Mouse (Mus musculus): Measurements from ENCODE around the gene Ctbp2. TPM values are rescaled to one million over a fixed set of nuclear protein-coding genes. Genes with fewer than 3 reads are reported as not detected.
A peak's percentile ranks its signal among the peaks of the same experiment; 100 is the strongest.

The Ctbp2 gene
- polyA plus RNA-seq (2014; fragmentation: Nextera tagmentation; extraction: Ambion mirVana) = 68.7 and 72.6 TPM in 2 replicates

DNA sequence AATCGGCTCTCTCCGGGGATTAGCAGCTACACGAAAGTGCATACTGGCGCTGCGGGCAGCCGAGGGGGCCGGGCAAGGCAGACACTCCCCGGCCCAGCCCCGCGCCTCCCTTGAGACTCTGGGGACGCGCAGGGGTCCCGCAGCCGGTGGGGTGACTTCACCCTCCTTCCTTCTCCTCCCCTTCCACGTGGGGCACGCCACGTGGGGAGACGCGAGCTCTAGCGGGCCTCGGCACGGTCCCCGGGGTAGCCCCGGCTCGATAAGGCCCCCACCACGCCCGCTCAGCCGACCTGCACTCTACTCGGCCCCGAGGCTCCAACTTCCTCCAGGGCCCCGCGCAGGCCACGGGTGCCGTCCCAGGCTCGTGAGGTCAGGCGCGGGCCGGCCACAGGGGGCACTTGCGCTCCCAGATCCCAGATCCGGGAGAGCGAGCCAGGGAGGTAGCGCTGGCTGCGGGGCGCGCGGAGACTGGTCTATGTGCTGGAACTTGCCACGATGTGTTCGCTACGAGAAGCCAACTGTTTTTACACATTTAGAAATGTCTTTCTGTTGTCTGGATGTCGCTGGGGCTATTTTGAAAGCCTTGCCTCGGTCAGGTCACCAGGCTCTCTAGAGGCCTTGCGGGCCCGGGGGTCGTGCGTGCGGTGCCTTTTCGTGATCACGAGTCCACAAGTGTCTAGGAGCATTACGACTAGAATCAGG lies at the start of gene Ctbp2:
Gene Ctbp2 (minus strand): TSS at position 356 of the 702 bp plus-strand sequence.
- peak within 1 kb of the TSS; percentile 94 for H3K4me3 ChIP-seq (replicated peaks; ENCODE audit: low read length)
- H3K27ac ChIP-seq = peak within 1 kb of the TSS; percentile 97
- WGBS = under 1% methylated on average over 54 of the region's 59 CpGs
- H3K4me2 ChIP-seq (replicated peaks) = peak within 1 kb of the TSS; percentile 100
- peaks cover 11% of the 10 kb centered on the region; the same call in 1 of the 2 replicates for H3K27me3 ChIP-seq (ENCODE audit: control insufficient read depth, insufficient read depth, low read length)
- no peaks in the 10 kb centered on the region for H3K9me3 ChIP-seq (ENCODE audit: control insufficient read depth, low read length)
- peak within 1 kb of the TSS; percentile 97 for H3K9ac ChIP-seq
- peaks cover 21% of the 10 kb centered on the region for H3K4me1 ChIP-seq (replicated peaks; ENCODE audit: control insufficient read depth, insufficient read depth, low read length)
- ATAC-seq (ENCODE audit: low FRiP score) (peak; percentile 58), DNase-seq (ENCODE audit: low spot score) (peak; percentile 55)
- H3K36me3 ChIP-seq (replicated peaks; ENCODE audit: control insufficient read depth, insufficient read depth) = no peaks in the 10 kb centered on the region

DNA sequence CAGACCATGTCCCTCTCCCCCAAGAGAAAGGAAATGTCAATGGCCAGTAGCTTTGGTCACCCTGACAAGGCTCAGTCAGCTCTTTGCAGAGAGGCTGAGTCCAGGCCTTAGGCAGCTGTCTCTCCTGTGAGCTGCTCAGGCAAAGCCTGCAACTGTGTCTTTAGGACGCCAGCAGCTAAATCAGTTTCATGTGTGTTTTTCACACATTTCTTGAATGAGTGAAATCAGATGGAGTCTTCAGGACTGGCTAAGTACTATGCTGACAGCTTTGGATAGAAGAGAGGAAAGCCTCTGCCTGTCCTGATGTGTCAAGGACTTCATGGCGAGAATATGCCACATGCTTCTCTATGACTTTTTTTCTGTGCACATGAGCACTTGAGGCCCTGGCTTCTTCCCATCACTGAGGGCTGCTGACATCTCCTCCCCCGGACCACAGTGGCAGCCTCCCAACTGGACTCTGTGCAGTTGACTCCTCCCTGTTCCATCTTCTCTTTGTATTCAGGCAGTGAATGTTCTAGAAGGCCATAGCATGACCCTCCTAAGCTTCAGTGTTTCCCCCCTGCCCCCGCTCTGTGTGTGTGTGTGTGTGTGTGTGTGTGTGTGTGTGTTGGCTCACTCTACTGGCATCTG lies 47.4 kb upstream of the Ctbp2 start:
- Histone ChIP-seq H3K36me3 (replicated peaks; ENCODE audit: control insufficient read depth, insufficient read depth) (no peaks in the 10 kb centered on the region), H3K4me2 (replicated peaks) (no peak overlapping the region), H3K27me3 (ENCODE audit: control insufficient read depth, insufficient read depth, low read length) (no peaks in the 10 kb centered on the region), H3K27ac (no peak overlapping the region), H3K9me3 (ENCODE audit: control insufficient read depth, low read length) (no peaks in the 10 kb centered on the region), H3K4me1 (replicated peaks; ENCODE audit: control insufficient read depth, insufficient read depth, low read length) (0 out of 2 replicates have a peak, but pooled peaks cover under 1% of the 10 kb centered on the region), H3K9ac (no peak overlapping the region), H3K4me3 (replicated peaks; ENCODE audit: low read length) (no peak overlapping the region)
- ATAC-seq (ENCODE audit: low FRiP score) (no peak), DNase-seq (ENCODE audit: low spot score) (no peak)
- WGBS = 90% methylated on average over 4 of the region's 4 CpGs

GRCm38 (mm10) chr7:133168928-133169327 lies 44.8 kb upstream of the Ctbp2 start:
- Histone ChIP-seq H3K9ac (no peak overlapping the region), H3K27ac (no peak overlapping the region), H3K27me3 (ENCODE audit: control insufficient read depth, insufficient read depth, low read length) (no peaks in the 10 kb centered on the region), H3K4me2 (replicated peaks) (no peak overlapping the region), H3K4me1 (replicated peaks; ENCODE audit: control insufficient read depth, insufficient read depth, low read length) (no peaks in the 10 kb centered on the region), H3K9me3 (ENCODE audit: control insufficient read depth, low read length) (no peaks in the 10 kb centered on the region), H3K36me3 (replicated peaks; ENCODE audit: control insufficient read depth, insufficient read depth) (no peaks in the 10 kb centered on the region), H3K4me3 (replicated peaks; ENCODE audit: low read length) (no peak overlapping the region)
- ATAC-seq (ENCODE audit: low FRiP score) (no peak), DNase-seq (ENCODE audit: low spot score) (no peak)
- WGBS = 81% methylated on average over 3 of the region's 3 CpGs

DNA sequence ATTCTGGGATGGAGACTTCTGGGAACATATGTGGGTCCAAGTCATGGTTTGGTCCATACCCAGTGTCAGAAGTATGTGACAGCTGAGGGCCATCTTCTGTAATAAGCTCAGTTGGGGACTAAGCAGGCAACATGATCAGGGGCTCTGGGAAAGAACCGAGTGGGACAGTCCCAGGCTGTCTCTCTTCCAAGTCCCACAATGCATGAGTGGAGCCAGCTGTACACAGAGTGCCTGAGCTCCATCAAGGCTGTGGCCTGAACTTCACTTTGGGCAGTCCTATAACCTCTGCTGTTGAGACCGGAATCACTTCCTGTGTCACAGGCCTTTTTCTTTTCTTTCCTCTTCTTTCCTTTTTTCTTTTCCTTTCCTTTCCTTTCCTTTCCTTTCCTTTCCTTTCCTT lies 43.7 kb upstream of the Ctbp2 start:
- Histone ChIP-seq H3K36me3 (replicated peaks; ENCODE audit: control insufficient read depth, insufficient read depth) (no peaks in the 10 kb centered on the region), H3K27ac (no peak overlapping the region)
- WGBS = 89% methylated on average over 2 of the region's 2 CpGs

DNA sequence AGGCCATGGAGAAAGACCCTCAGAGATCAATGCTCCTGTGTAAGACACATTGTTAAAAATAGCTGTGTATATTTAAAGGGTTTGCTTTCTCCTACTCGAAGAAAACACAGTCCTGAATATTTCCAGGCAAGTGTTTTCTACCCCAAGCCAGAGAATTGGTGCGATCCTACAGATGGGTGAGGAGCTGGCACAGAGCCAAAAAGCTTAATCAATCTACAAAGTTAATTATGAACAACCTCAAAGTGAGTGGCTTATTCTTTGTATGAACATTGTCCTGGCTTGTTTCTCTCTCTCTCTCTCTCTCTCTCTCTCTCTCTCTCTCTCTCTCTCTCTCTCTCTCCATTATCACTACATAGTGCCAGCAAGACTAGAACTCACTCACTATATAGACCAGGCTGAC lies 40.6 kb upstream of the Ctbp2 start:
- Histone ChIP-seq H3K4me1 (replicated peaks; ENCODE audit: control insufficient read depth, insufficient read depth, low read length) (no peaks in the 10 kb centered on the region), H3K36me3 (replicated peaks; ENCODE audit: control insufficient read depth, insufficient read depth) (no peaks in the 10 kb centered on the region), H3K9ac (no peak overlapping the region), H3K27me3 (ENCODE audit: control insufficient read depth, insufficient read depth, low read length) (no peaks in the 10 kb centered on the region), H3K4me2 (replicated peaks) (no peak overlapping the region), H3K27ac (no peak overlapping the region), H3K9me3 (ENCODE audit: control insufficient read depth, low read length) (no peaks in the 10 kb centered on the region), H3K4me3 (replicated peaks; ENCODE audit: low read length) (no peak overlapping the region)
- no peak for ATAC-seq (ENCODE audit: low FRiP score)
- DNase-seq (ENCODE audit: low spot score) = peak; percentile 57
- WGBS = 49% methylated on average over 2 of the region's 2 CpGs

More for the DNA sequence above, 43.7 kb upstream of the Ctbp2 start:
- no peak overlapping the region for H3K4me2 ChIP-seq (replicated peaks)
- H3K9me3 ChIP-seq (ENCODE audit: control insufficient read depth, low read length) = no peaks in the 10 kb centered on the region
- H3K4me3 ChIP-seq (replicated peaks; ENCODE audit: low read length) = no peak overlapping the region
- H3K4me1 ChIP-seq (replicated peaks; ENCODE audit: control insufficient read depth, insufficient read depth, low read length) = no peaks in the 10 kb centered on the region
- no peaks in the 10 kb centered on the region for H3K27me3 ChIP-seq (ENCODE audit: control insufficient read depth, insufficient read depth, low read length)
- H3K9ac ChIP-seq = no peak overlapping the region
- no peak for DNase-seq (ENCODE audit: low spot score)
- ATAC-seq (ENCODE audit: low FRiP score) = no peak

- Histone ChIP-seq H3K9ac (no peak overlapping the region), H3K4me3 (replicated peaks; ENCODE audit: low read length) (no peak overlapping the region), H3K9me3 (ENCODE audit: control insufficient read depth, low read length) (no peaks in the 10 kb centered on the region), H3K36me3 (replicated peaks; ENCODE audit: control insufficient read depth, insufficient read depth) (no peaks in the 10 kb centered on the region), H3K27ac (no peak overlapping the region), H3K4me2 (replicated peaks) (no peak overlapping the region), H3K4me1 (replicated peaks; ENCODE audit: control insufficient read depth, insufficient read depth, low read length) (no peaks in the 10 kb centered on the region), H3K27me3 (ENCODE audit: control insufficient read depth, insufficient read depth, low read length) (no peaks in the 10 kb centered on the region)
- DNase-seq (ENCODE audit: low spot score) (no peak), ATAC-seq (ENCODE audit: low FRiP score) (no peak)
- WGBS = 58% methylated on average over 5 of the region's 5 CpGs
Measured at GRCm38 (mm10) chr7:133163011-133163410, 38.9 kb upstream of the Ctbp2 start.

GRCm38 (mm10) chr7:133162131-133162530 lies 38.0 kb upstream of the Ctbp2 start:
- Histone ChIP-seq H3K27me3 (ENCODE audit: control insufficient read depth, insufficient read depth, low read length) (no peaks in the 10 kb centered on the region), H3K27ac (no peak overlapping the region), H3K4me1 (replicated peaks; ENCODE audit: control insufficient read depth, insufficient read depth, low read length) (no peaks in the 10 kb centered on the region), H3K36me3 (replicated peaks; ENCODE audit: control insufficient read depth, insufficient read depth) (no peaks in the 10 kb centered on the region), H3K9ac (no peak overlapping the region), H3K9me3 (ENCODE audit: control insufficient read depth, low read length) (no peaks in the 10 kb centered on the region), H3K4me2 (replicated peaks) (no peak overlapping the region), H3K4me3 (replicated peaks; ENCODE audit: low read length) (no peak overlapping the region)
- 82% methylated on average over 2 of the region's 2 CpGs for WGBS
- ATAC-seq (ENCODE audit: low FRiP score) = no peak
- no peak for DNase-seq (ENCODE audit: low spot score)

DNA sequence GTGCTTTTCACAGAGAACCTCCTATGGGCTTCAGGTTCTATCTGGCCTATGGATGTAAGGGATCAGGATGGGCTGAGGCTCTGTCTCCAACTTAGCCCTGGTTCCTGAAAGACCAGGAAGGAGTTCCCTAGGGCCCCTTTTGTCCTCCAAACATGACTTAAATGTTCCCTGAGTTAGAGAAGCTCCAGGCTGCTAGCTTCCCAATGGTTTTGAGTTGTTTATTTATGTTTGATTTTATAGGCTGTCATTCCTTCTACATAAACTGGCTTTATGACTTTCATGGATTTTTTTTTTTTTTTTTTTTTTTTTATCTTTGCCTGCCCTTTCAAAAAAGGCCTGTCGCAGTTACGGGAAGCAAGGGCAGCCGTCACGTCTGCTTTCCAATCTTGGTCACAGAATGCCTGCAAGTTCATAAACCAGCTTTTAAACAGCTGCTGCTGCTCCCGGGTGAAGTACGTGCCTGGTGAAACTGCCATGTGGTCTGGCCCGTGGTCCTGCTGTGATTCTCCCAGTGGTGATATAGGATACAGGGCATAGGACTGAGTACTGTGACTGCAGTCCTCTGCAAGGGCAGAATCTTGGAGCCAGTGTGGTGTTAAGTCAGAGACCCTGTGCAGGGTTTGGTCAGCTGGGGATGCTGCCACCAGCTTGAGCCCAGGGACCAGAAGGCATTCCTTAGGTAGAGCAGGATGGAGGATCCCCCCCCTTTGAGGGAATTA lies 37.4 kb upstream of the Ctbp2 start:
- H3K9me3 ChIP-seq (ENCODE audit: control insufficient read depth, low read length) = no peaks in the 10 kb centered on the region
- no peak for ATAC-seq (ENCODE audit: low FRiP score)
- no peaks in the 10 kb centered on the region for H3K27me3 ChIP-seq (ENCODE audit: control insufficient read depth, insufficient read depth, low read length)
- no peak overlapping the region for H3K27ac ChIP-seq
- DNase-seq (ENCODE audit: low spot score) = no peak
- H3K4me3 ChIP-seq (replicated peaks; ENCODE audit: low read length) = no peak overlapping the region
- no peaks in the 10 kb centered on the region for H3K4me1 ChIP-seq (replicated peaks; ENCODE audit: control insufficient read depth, insufficient read depth, low read length)
- no peak overlapping the region for H3K9ac ChIP-seq
- no peak overlapping the region for H3K4me2 ChIP-seq (replicated peaks)
- no peaks in the 10 kb centered on the region for H3K36me3 ChIP-seq (replicated peaks; ENCODE audit: control insufficient read depth, insufficient read depth)
- WGBS = 59% methylated on average over 7 of the region's 7 CpGs

GRCm38 (mm10) chr7:133159519-133159918 lies 35.4 kb upstream of the Ctbp2 start:
- Histone ChIP-seq H3K4me2 (replicated peaks) (no peak overlapping the region), H3K9me3 (ENCODE audit: control insufficient read depth, low read length) (no peaks in the 10 kb centered on the region), H3K27ac (no peak overlapping the region), H3K4me3 (replicated peaks; ENCODE audit: low read length) (no peak overlapping the region), H3K36me3 (replicated peaks; ENCODE audit: control insufficient read depth, insufficient read depth) (no peaks in the 10 kb centered on the region), H3K27me3 (ENCODE audit: control insufficient read depth, insufficient read depth, low read length) (no peaks in the 10 kb centered on the region), H3K9ac (no peak overlapping the region), H3K4me1 (replicated peaks; ENCODE audit: control insufficient read depth, insufficient read depth, low read length) (no peaks in the 10 kb centered on the region)
- 95% methylated on average over 3 of the region's 3 CpGs for WGBS
- no peak for ATAC-seq (ENCODE audit: low FRiP score)
- no peak for DNase-seq (ENCODE audit: low spot score)
